Mouse (Mus musculus): ENCODE measurements around the gene Zfp61.
A peak's percentile ranks its signal among the peaks of the same experiment; 100 is the strongest.

The Zfp61 gene

GRCm38 (mm10) chr7:24300771-24301282 lies at the start of gene Zfp61:
Zfp61 (minus strand) TSS chr7:24301232.
- DNase-seq (ENCODE audit: low read depth), result peak; percentile 17

GRCm38 (mm10) chr7:24348896-24349295 lies 47.9 kb upstream of the Zfp61 start, which contains the start of gene Lypd5:
Lypd5 (plus strand) TSS chr7:24349196.
- DNase-seq (ENCODE audit: low read depth), result no peak

GRCm38 (mm10) chr7:24346444-24346843 lies 45.4 kb upstream of the Zfp61 start:
- no peak for DNase-seq (ENCODE audit: low read depth)

- no peak for DNase-seq (ENCODE audit: low read depth)
Measured at GRCm38 (mm10) chr7:24343701-24344272, 42.8 kb upstream of the Zfp61 start.

DNA sequence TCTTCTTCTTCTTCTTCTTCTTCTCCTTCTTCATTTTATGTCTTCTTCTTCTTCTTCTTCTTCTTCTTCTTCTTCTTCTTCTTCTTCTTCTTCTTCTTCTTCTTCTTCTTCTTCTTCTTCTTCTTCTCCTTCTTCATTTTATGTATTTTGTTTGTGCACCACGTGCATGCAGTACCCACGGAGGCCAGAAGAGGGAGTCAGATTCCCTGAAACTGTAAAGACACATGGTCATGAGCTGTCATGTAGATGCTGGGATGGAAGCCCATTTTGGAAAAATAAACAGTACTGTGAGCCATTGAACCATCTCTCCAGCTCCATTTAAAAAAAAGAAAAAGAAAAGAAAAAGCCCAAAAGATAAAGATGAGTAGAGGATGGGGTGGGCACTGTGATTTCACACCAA lies 37.2 kb upstream of the Zfp61 start:
- DNase-seq (ENCODE audit: low read depth), result no peak

DNA sequence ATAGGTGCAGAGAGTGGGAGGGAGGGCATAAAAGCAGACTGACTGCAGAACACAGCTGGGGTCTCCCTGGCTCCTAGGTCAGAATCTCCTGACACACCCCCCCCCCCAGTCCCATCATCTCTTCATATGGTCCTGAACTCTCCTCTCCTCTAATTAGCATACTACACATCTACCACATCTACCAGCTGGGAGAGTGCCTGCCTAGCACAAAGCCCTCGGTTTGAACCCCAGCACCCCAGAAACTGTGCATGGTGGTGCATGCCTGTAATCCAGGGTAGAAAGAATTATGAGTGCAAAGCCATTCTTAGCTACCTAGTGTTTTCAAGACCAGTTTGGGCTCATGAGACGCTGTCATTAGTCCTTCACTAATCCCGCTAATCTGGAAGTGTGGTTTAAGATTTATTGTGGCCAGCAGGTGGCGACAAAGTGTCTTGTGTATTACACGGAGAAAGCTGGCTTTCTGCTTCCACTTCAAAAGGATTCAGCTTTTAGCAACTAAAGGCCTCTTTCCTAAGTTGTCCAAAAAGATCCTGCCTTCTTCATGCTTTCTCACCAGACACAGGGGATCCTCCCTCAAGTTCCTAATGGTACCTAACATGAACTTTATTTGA lies 34.8 kb upstream of the Zfp61 start:
- DNase-seq (ENCODE audit: low read depth), result peak; percentile 29

GRCm38 (mm10) chr7:24333304-24333986 lies 32.4 kb upstream of the Zfp61 start, which contains the start of gene Tescl:
Tescl (minus strand) TSS chr7:24333936.
- DNase-seq (ENCODE audit: low read depth), result no peak

- no peak for DNase-seq (ENCODE audit: low read depth)
Measured at GRCm38 (mm10) chr7:24327281-24327975, 26.4 kb upstream of the Zfp61 start.

DNA sequence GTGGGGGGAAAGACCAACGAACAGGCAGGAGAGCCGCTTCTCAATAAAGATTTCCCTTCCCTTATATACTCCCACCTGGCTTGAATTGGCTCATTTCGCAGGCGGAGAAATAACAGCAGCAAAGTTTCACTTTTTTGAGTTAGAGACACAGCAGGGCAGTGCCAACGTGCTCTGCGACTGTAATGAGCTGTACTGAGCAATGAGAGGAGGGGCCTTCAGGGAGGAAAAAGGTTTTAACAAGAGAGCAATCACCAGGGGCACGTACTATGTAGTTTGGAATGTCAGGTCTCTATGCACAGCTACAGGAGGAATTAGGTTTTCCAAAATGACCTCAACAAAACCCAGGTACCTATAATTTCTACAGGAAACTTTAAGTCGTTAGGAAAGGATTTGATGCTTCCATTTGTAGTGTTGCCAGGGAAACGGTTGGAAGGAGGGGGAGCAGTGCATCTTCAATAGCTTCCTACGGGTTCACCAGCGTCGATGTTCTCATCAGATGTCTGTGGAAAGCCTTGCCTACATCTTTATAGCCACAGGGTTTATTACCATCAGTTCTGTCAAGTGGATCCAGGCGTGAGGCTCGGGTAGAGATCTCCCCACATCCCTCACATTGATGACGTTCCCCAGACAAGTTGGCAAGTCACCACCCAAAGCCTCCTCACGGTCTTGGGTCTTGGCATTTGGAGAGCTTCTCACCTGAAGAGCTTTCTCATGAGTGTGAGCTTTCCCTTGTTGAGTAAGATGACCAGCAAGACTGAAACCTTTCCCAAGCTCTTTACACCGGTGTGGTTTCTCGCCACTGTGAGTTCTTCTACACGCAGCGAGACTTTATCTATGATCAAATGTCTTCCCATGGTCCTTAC lies 25.5 kb upstream of the Zfp61 start:
- DNase-seq (ENCODE audit: low read depth), result no peak

- DNase-seq (ENCODE audit: low read depth), result no peak
Measured at GRCm38 (mm10) chr7:24325675-24326128, 24.7 kb upstream of the Zfp61 start.

DNA sequence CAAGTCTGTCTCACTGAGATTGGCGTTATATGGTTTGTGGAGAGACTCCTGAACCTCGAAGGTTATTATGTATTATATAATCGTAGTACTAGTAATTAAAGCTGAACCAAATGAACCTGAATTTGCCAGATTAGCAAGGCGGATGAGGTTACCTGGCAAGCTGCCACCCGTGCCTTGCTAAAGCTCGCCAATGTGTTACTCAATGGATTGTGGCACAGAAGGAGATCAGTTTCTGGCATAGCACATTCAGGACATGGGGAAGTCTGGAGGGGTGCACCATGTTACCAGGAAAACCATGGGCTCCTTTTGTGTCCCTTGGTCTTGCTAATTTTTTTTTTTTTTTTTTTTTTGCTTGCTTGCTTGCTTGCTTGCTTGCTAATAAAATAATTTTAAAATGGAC lies 24.2 kb upstream of the Zfp61 start:
- no peak for DNase-seq (ENCODE audit: low read depth)

DNA sequence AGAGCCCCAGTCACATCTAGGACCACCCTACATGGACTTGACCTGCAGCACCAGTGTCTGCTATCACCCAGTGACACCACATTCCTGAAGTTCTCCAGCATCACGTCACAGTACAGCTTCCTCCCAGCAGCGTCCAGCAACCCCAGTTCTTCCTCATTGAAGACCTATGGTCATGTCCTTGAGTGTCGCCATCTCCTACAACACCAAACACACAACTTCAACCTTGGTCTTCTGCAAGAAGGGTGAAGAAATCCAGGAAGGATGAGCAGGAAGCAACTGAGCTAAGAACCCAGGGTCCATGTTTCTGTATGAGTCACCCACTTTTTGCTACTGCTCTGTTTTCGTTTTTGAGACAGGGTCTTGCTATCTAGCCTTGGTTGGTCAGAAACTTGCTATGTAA lies 21.6 kb upstream of the Zfp61 start:
- no peak for DNase-seq (ENCODE audit: low read depth)

GRCm38 (mm10) chr7:24318942-24319341 lies 17.9 kb upstream of the Zfp61 start:
- no peak for DNase-seq (ENCODE audit: low read depth)

GRCm38 (mm10) chr7:24316567-24317092 lies 15.6 kb upstream of the Zfp61 start, which contains the start of gene Zfp94:
Zfp94 (minus strand) TSS chr7:24316666.
- peak; percentile 91 for DNase-seq (ENCODE audit: low read depth)

GRCm38 (mm10) chr7:24315726-24316566 lies 14.9 kb upstream of the Zfp61 start:
- DNase-seq (ENCODE audit: low read depth), result no peak

- DNase-seq (ENCODE audit: low read depth), result no peak
Measured at GRCm38 (mm10) chr7:24299823-24300481, 1.1 kb downstream of the Zfp61 start.

- peak; percentile 57 for DNase-seq (ENCODE audit: low read depth)
Measured at GRCm38 (mm10) chr7:24298973-24299708, 1.9 kb downstream of the Zfp61 start.

GRCm38 (mm10) chr7:24298635-24298972 lies 2.4 kb downstream of the Zfp61 start:
- no peak for DNase-seq (ENCODE audit: low read depth)
